Mouse (Mus musculus) gastrocnemius, postnatal 36 days (tissue): ENCODE measurements around the gene Slc38a6. TPM values are rescaled to one million over a fixed set of nuclear protein-coding genes. Genes with fewer than 3 reads are reported as not detected.

ENCODE experiments used
- DNase-seq, 2 experiments: peaks; one replicate each; pipeline ENCODE4 v3.0.0; 2022
- intact Hi-C: fragments of 180-260 bp; cut with DNase I; formaldehyde crosslinking; loops from one replicate; pipeline ENCODE4 v1.15.1; 2025
- long read RNA-seq, 2 experiments: library from polyadenylated mRNA; stranded (forward); transcript quantifications; one replicate each; pipeline ENCODE4 v2.0.0; 2021
- total RNA-seq, 2 experiments: library from RNA; stranded (reverse); gene quantifications; 2 replicates each; pipeline ENCODE4 v1.2.3; 2021

The Slc38a6 gene
- total RNA-seq: 1 to 10 TPM; 2.6 TPM
- long read RNA-seq, experiment 1: 0 reads
- long read RNA-seq, experiment 2: 0 reads

- peak; percentile 86 for DNase-seq
- intact Hi-C loops: no loop called here
Measured at GRCm38 (mm10) chr12:73286287-73287092, at the start of gene Slc38a6, which contains the start of gene Trmt5. Slc38a6 (plus strand) TSS chr12:73286779. Trmt5 (minus strand) TSS chr12:73286710.

DNA sequence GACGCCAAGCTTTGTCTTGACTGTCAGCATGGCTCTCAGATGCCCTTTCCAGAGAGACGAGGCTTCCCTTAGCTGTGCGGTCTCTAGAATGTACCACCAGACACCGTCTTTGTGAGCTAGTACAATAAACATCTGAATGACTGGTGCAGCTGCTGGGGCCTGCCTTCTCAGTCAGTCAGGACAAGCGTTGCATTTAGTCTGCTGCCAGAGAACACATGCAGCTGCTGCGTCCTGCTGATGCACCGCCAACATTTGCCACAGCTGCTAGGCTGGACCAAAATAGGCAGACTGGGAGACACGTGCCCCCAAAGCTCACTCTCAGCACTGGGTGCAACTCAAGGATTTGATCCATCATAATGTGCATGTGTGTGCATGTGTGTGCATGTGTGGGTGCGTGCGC lies 44.6 kb upstream of the Slc38a6 start:
- intact Hi-C loops: no loop called here
- peak; percentile 24 to 35 for DNase-seq

GRCm38 (mm10) chr12:73245687-73246086 lies 40.9 kb upstream of the Slc38a6 start:
- DNase-seq: no peak
- intact Hi-C loops: no loop called here

GRCm38 (mm10) chr12:73255006-73255405 lies 31.6 kb upstream of the Slc38a6 start:
- intact Hi-C loops: no loop called here

DNA sequence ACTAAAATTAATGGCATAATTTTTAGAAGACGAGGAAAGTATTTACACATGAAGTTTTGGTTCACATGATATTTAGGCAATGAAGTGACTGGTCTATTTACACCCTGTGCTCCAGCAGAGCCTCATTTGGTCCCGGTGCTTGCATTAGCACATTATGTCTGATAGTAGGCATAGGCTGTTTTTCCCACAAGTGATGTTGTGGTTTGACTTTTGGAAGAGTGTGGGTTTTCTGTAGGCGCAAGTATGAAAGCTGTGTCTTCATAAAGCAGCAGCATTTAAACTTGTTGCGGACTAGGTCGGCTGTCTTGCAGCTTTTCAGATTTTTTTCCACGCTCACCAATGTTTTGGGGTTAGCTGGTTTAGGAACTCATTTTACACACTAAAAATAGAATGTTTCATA lies 27.3 kb upstream of the Slc38a6 start:
- no peak for DNase-seq
- intact Hi-C loops: no loop called here

More at GRCm38 (mm10) chr12:73255006-73255405, 31.6 kb upstream of the Slc38a6 start:
- DNase-seq: no peak

DNA sequence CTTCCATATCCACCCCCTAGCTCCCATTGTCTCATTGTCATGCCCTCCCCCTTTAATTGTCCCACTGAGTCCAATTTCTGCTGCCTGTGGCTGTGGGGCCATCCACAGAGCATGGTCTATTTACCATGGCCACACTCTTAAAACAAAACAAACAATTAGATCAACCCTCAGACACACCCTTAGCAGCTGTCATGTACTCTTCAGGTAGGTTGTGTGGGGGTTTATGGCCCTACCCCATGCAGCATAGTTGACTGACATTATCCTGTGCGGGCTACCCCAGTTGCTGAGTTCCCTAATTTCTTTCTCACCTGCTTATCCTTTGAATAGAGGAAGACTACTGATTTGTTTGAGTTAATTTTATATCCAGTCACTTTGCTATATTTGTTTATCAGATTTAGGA lies 26.2 kb upstream of the Slc38a6 start:
- intact Hi-C loops: no loop called here
- DNase-seq: no peak

GRCm38 (mm10) chr12:73265381-73265978 lies 21.1 kb upstream of the Slc38a6 start:
- DNase-seq: no peak
- intact Hi-C loops: no loop called here

DNA sequence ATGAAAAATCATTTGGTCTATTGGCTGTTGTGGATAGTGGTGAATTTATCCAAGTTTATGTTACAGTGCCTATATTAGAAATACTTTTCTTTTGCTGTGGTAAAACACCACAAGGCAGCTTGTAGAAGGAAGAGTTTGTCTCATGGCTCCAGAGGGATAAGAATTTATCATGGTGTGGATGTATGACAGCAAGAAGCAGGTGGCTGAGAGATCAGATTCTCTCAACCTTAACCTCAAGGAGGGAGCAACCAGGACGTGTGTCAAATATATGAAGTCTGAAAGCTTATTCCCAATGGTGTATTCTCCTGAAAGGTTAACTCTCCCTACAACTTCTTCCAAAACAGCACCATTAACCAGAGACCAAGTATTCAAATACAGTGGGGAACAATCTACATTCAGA lies 20.0 kb upstream of the Slc38a6 start:
- no peak for DNase-seq
- intact Hi-C loops: no loop called here

DNA sequence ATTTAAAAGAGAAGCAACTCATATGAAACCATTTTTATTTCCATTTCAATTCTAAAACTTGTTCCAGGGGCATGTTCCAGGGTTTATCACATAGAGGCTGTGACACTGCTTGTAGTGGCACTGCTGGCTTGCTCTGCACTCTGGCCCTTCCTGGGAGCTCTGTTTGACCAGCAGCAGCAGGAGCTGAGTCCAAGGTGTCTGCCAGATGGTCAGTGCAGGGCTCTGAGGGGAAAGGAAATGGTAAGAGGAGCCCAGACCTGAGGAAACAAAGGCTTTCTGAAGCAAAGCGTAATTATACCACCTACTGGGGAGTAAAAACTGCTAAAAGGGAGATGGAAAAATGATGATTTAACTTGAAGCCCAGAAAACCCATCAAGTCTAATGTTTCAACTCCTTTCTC lies 18.1 kb upstream of the Slc38a6 start:
- intact Hi-C loops: no loop called here
- no peak for DNase-seq

- intact Hi-C loops: no loop called here
- no peak for DNase-seq
Measured at GRCm38 (mm10) chr12:73269531-73269930, 17.0 kb upstream of the Slc38a6 start.

GRCm38 (mm10) chr12:73269933-73270332 lies 16.6 kb upstream of the Slc38a6 start:
- DNase-seq: peak in 1 of 2 experiments; percentile 13
- intact Hi-C loops: loop anchor here (5.0 kb wide), 1 partner anchor 43 kb away; no protein-coding TSS in a partner anchor

DNA sequence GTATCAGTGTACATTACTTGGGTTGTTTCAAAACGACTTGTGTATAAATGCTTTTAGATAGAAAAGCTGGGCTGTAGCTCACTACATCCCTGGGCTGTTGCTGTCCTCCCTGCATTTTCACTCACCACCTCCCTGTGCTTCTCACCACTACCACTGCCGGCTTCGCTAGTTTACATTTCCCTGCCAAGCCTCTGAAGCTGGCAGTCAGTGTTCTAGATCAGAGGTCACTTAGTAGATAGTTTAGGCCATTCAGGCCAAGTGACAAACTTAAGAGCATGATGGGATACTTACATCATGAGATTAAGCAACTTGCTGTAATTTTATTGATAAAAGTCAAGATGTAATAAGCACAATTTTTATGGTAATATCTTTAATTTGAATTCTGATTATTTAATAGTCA lies 11.7 kb upstream of the Slc38a6 start:
- intact Hi-C loops: loop anchor here (5.0 kb wide), 1 partner anchor 48 kb away; no protein-coding TSS in a partner anchor
- DNase-seq: no peak

GRCm38 (mm10) chr12:73287609-73288008 lies 1.0 kb downstream of the Slc38a6 start:
- no peak for DNase-seq
- intact Hi-C loops: no loop called here

DNA sequence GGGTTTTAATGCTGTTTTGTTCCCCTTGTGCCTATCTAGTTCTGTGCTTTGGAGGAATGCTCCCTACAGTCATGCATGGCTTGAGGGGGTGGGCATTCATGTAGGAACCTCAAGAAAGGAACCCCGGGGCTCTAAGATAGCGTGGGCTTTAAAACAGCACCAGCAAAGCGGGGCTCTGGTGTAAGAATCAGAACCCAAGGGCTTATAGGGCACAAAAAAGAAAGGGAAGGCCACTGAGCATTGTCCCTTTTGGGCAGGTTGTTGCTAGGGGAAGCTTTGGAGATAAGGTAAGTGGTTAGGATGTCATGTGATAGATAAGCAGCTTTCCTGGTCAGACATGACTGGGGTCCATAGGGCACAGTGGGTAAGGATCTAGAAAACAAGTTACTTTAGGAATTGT lies 2.0 kb downstream of the Slc38a6 start:
- intact Hi-C loops: no loop called here
- DNase-seq: no peak

DNA sequence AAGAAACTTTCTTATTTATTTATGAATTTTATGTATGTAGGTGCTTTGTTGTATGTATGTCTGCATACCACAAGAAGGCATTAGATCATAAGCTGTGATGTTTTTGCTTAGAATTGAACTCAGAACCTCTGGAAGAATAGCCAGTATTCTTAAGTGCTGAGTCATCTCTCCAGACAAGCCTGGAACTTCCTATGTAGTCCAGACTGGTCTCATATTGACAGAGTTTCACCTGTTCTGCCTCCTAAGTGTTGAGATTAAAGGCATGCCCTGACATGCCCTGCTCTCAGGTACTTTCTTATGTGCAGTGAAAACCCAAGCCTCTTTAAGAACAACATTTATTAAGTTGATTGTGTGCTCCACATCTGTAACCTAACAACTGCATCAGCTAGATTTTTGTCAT lies 8.3 kb downstream of the Slc38a6 start:
- no peak for DNase-seq
- intact Hi-C loops: no loop called here

DNA sequence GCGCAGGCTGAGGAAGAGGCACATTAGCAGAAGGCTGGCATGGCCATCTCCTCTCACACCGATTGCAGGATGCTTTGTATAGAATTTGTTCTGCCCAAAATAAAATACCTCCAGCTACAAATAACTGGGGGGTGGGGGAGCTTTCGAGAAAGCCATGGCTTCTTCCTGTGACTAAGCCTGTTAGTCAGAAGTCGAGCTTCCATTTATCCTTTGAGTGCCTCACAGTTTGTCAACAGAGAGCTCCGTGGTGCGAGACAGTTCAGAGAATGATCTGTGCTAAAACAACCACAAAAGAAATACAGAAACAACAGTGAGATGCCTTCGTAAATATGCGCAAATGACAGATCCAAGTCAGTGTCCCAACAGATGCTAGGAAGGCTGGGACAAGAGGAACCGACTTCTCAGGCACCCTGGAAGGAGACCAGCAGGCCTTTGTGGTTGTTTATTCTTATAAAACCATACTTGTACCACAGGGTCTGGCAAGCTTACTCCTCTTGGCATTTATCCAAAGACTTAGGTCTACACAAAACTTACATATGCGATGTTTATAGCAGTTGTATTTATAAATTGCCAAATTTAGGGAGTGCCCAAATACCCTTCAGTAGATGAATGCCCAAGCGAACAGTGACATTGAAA lies 9.0 kb downstream of the Slc38a6 start:
- DNase-seq: no peak
- intact Hi-C loops: no loop called here

GRCm38 (mm10) chr12:73298621-73299020 lies 12.0 kb downstream of the Slc38a6 start:
- DNase-seq: no peak
- intact Hi-C loops: no loop called here

- intact Hi-C loops: no loop called here
- no peak for DNase-seq
Measured at GRCm38 (mm10) chr12:73300531-73300930, 14.0 kb downstream of the Slc38a6 start.

DNA sequence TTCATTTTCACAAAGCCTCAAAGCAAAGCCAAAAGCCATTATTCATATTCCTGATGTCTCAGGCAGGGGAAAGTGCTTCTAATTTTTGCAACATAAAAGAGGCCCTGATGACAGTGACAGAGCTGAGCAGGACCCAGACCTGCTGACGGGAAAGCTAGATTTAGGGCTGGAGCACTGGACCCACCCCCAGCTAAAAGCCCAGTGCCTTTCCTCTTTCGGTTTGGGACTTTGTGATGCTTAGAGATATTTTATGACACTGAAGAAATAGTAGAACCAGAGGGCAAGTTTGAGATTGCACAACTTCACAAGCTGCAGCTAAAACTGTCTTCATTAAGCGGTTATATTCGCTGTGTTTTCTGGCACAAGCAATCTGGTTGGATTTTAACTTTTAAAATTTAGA lies 18.1 kb downstream of the Slc38a6 start:
- no peak for DNase-seq
- intact Hi-C loops: no loop called here

GRCm38 (mm10) chr12:73307750-73308149 lies 21.2 kb downstream of the Slc38a6 start:
- no peak for DNase-seq
- intact Hi-C loops: no loop called here

DNA sequence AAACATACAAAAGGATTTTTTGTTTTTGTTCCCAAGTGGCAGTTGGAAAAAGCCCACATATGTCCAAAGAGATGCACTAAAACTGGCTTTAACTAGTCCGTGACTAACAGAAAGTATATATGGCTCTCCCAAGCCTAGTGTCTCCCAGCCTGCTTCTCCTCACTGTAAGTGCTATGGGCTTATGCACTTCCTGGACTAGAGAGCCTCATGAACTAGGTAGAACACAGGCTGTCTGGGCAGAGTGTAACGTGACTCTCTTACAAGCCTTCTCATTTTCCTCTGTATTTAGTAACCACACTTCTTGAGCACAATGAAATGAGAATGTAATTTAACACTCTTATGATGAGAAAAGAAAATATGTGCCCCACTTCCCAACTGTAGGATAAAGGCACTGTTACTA lies 22.1 kb downstream of the Slc38a6 start:
- no peak for DNase-seq
- intact Hi-C loops: no loop called here
